Mouse (Mus musculus) liver, postnatal 0 days (tissue): Measurements from ENCODE around the gene Pcgf5.

ENCODE experiments used
- CTCF ChIP-seq: sonication (generic); IDR thresholded peaks from 2 replicates; pipeline ENCODE4 v1.5.1; 2016; ENCODE audit warnings: antibody characterized with exemption, low read depth
- EP300 ChIP-seq: IDR thresholded peaks from 2 replicates; pipeline ENCODE4 v1.6.1; 2016; ENCODE audit warnings: antibody characterized with exemption, low read depth, mild to moderate bottlenecking

DNA sequence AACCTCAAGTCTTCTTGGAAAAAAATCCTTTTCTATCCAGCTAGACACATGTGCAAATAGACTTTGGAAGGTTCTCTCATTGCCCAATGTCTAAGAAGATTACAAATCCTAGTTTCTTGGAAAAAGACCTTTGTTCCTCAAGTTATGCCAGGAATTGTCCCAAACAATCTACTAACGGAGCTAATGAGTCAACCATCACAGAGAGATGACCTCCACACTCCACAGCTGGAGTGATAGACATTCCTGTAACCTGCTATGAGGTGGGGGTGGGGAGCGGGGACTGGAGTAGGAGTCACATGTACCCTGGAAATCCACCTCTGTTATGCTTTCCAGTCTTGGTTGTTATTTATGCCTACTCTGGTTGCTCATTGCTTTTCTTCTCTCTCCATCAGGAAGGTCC lies 24.8 kb upstream of the Pcgf5 start:
- TF ChIP-seq EP300 (no peak), CTCF (no peak)
